Mouse (Mus musculus) ES-E14 (cell line): Measurements from ENCODE around the gene Vmn1r137. TPM values are rescaled to one million over a fixed set of nuclear protein-coding genes. Genes with fewer than 3 reads are reported as not detected.
"Not testable (repeated sequence)": the region's sequence is repeated elsewhere in the genome, so short reads cannot be mapped to it uniquely, and the experiment has no call there.

Experiments used
- DNase-seq: peaks from one replicate; pipeline ENCODE4 v3.0.0-alpha.2; 2013; ENCODE audit warnings: low read depth, low spot score
- H3K27ac ChIP-seq: 2 replicates; pipeline ENCODE4 v1.5.1; 2012; ENCODE audit warnings: low read depth, mild to moderate bottlenecking, low read length, moderate library complexity, mixed read lengths; ENCODE audit not compliant: poor library complexity, insufficient read depth, severe bottlenecking
- H3K36me3 ChIP-seq: 2 replicates; pipeline ENCODE4 v1.6.1; 2012; ENCODE audit warnings: mild to moderate bottlenecking, low read length, moderate library complexity, mixed read lengths; ENCODE audit not compliant: control insufficient read depth, poor library complexity, insufficient read depth, severe bottlenecking
- H3K4me1 ChIP-seq, 2 experiments: fragments of 150-350 bp in 1 of 2; sonication (generic) in 1 of 2; 2 replicates each; pipeline ENCODE4 v1.6.1; 2012; ENCODE audit warnings: low read length in 2 of 2, mild to moderate bottlenecking in 1 of 2, mixed read lengths in 1 of 2; ENCODE audit not compliant: control insufficient read depth in 2 of 2, insufficient read depth in 2 of 2, poor library complexity in 1 of 2
- H3K4me3 ChIP-seq, 2 experiments: fragments of 150-350 bp in 1 of 2; sonication (generic) in 1 of 2; 2 replicates each; pipeline ENCODE4 v1.5.1; 2012; ENCODE audit warnings: low read length in 2 of 2, low read depth in 1 of 2, mild to moderate bottlenecking in 1 of 2, mixed read lengths in 1 of 2; ENCODE audit not compliant: insufficient read depth in 1 of 2, poor library complexity in 1 of 2, severe bottlenecking in 1 of 2
- H3K9ac ChIP-seq: 2 replicates; pipeline ENCODE4 v1.6.1; 2012; ENCODE audit warnings: low read depth, mild to moderate bottlenecking, low read length, mixed read lengths; ENCODE audit not compliant: poor library complexity, insufficient read depth, severe bottlenecking
- H3K9me3 ChIP-seq: fragments of 150-350 bp; sonication (generic); 2 replicates; pipeline ENCODE4 v1.6.1; 2012; ENCODE audit warnings: low read depth, mild to moderate bottlenecking, low read length; ENCODE audit not compliant: control insufficient read depth, insufficient read depth
- in situ Hi-C, 2 experiments: fragments of 600-800 bp; cut with MboI; formaldehyde crosslinking; loops; one replicate each; pipeline ENCODE4 v1.15.1; 2025; ENCODE audit warnings: low sequenced_read_pairs in 2 of 2, inconsistent platforms in 1 of 2; ENCODE audit not compliant: unreplicated experiment in 2 of 2
- total RNA-seq: library from RNA; depleted of rRNA; stranded (reverse); fragments of 300-350 nt; gene quantifications from 2 replicates; pipeline ENCODE4 v1.2.3, GENCODE M21; 2012; rRNA removed

The Vmn1r137 gene
- total RNA-seq, result not detected in 2 replicates

- in situ Hi-C loops, H3K27ac ChIP-seq: not testable (repeated sequence)
Observed at GRCm38 (mm10) chr7:21994287-21994686, at the start of gene Vmn1r137. Gene Vmn1r137, plus strand, starts transcription at chr7:21994587.

GRCm38 (mm10) chr7:22028797-22029196, 34.4 kb downstream of the Vmn1r137 start, which contains the start of gene Vmn1r138:
Gene Vmn1r138, minus strand, starts transcription at chr7:22028897.
- H3K9ac ChIP-seq, in situ Hi-C loops, H3K36me3 ChIP-seq, H3K9me3 ChIP-seq, DNase-seq, H3K4me3 ChIP-seq, H3K27ac ChIP-seq, H3K4me1 ChIP-seq: not testable (repeated sequence)

More at GRCm38 (mm10) chr7:21994287-21994686, at the start of gene Vmn1r137:
- H3K4me1 ChIP-seq, H3K9me3 ChIP-seq, H3K9ac ChIP-seq, H3K36me3 ChIP-seq, H3K4me3 ChIP-seq, DNase-seq: not testable (repeated sequence)

Other genes starting within 250 kb of the Vmn1r137 start
- gene Gm4175, start 233.1 kb upstream of the Vmn1r137 start, total RNA-seq, result not detected in 2 replicates
- gene Gm4177, start 197.9 kb upstream of the Vmn1r137 start, total RNA-seq, result not detected in 2 replicates
- gene Vmn1r135, start 162.2 kb upstream of the Vmn1r137 start, total RNA-seq, result not detected in 2 replicates
- gene Gm5725, start 150.3 kb upstream of the Vmn1r137 start, total RNA-seq, result not detected in 2 replicates
- gene Gm5891, start 73.3 kb upstream of the Vmn1r137 start, total RNA-seq, result not detected in 2 replicates
- not detected in 2 replicates for gene Vmn1r138, start 34.3 kb downstream of the Vmn1r137 start, total RNA-seq
- not detected in 2 replicates for gene Gm6176, start 61.7 kb downstream of the Vmn1r137 start, total RNA-seq
- not detected in 2 replicates for gene Vmn1r139, start 74.5 kb downstream of the Vmn1r137 start, total RNA-seq
- gene Gm16451, start 123.7 kb downstream of the Vmn1r137 start, total RNA-seq, result not detected in 2 replicates
- gene Gm10666, start 140.2 kb downstream of the Vmn1r137 start, total RNA-seq, result not detected in 2 replicates
- gene Vmn1r142, start 169.4 kb downstream of the Vmn1r137 start, total RNA-seq, result not detected in 2 replicates
- not detected in 2 replicates for gene Vmn1r143, start 194.8 kb downstream of the Vmn1r137 start, total RNA-seq
- gene Gm8653, start 206.7 kb downstream of the Vmn1r137 start, total RNA-seq, result not detected in 2 replicates
- gene Gm8453, start 234.9 kb downstream of the Vmn1r137 start, total RNA-seq, result not detected in 2 replicates